Mouse (Mus musculus) hematopoietic stem cell, adult 5-6 weeks (primary cell): ENCODE results near the gene Kifc3. TPM values are rescaled to one million over a fixed set of nuclear protein-coding genes. Genes with fewer than 3 reads are reported as not detected.

Experiments
- ATAC-seq, 2 experiments: fragments of 125-278 bp in 1 of 2; replicated peaks in 1 of 2; 2 replicates each; pipeline ENCODE4 v1.8.0; 2016 to 2017; ENCODE audit warnings: inconsistent platforms in 2 of 2, mild to moderate bottlenecking in 2 of 2, moderate number of reproducible peaks in 2 of 2, low read depth in 1 of 2, moderate TSS enrichment in 1 of 2; ENCODE audit not compliant: low FRiP score in 2 of 2, poor library complexity in 2 of 2, severe bottlenecking in 2 of 2, insufficient read depth in 1 of 2, low TSS enrichment in 1 of 2
- total RNA-seq: library from RNA; stranded (forward); fragments of 172-1452, 232-1000 nt; gene quantifications from 2 replicates; pipeline ENCODE4 v1.2.3, GENCODE M21; 2017

Kifc3 gene
- total RNA-seq, 1 experiment from 2014 or later: 0.79 TPM

- ATAC-seq: no peak
These were observed 79.2 kb downstream of the Kifc3 start for GRCm38 (mm10) chr8:95123455-95123854.

- ATAC-seq: peak; percentile 71 to 81
These were observed 88.9 kb downstream of the Kifc3 start for GRCm38 (mm10) chr8:95113750-95114149.

GRCm38 (mm10) chr8:95113108-95113507 is 89.5 kb downstream of the Kifc3 start:
- ATAC-seq: no peak

GRCm38 (mm10) chr8:95112594-95112993 is 90.0 kb downstream of the Kifc3 start:
- ATAC-seq: no peak

- ATAC-seq: no peak; a peak in 1 of 4 replicates
These were observed 95.3 kb downstream of the Kifc3 start for GRCm38 (mm10) chr8:95107306-95107705.

- no peak for ATAC-seq
These were observed 100.6 kb downstream of the Kifc3 start for GRCm38 (mm10) chr8:95101972-95102371.

GRCm38 (mm10) chr8:95099009-95099408 is 103.6 kb downstream of the Kifc3 start:
- peak; percentile 47 to 57 for ATAC-seq

- no peak for ATAC-seq
These were observed 109.0 kb downstream of the Kifc3 start for GRCm38 (mm10) chr8:95093574-95093973.

GRCm38 (mm10) chr8:95085432-95086141 is 117.0 kb downstream of the Kifc3 start:
- ATAC-seq: no peak

GRCm38 (mm10) chr8:95084744-95085431 is 117.7 kb downstream of the Kifc3 start:
- ATAC-seq: no peak

- no peak for ATAC-seq
These were observed 118.4 kb downstream of the Kifc3 start for GRCm38 (mm10) chr8:95084261-95084660.

GRCm38 (mm10) chr8:95081650-95082049 is 121.0 kb downstream of the Kifc3 start:
- no peak for ATAC-seq

- ATAC-seq: peak; percentile 90 to 93
These were observed 122.0 kb downstream of the Kifc3 start, which contains the start of gene Katnb1 for GRCm38 (mm10) chr8:95080381-95081341. Katnb1 (plus strand) TSS chr8:95081186.

GRCm38 (mm10) chr8:95079305-95079704 is 123.3 kb downstream of the Kifc3 start:
- ATAC-seq: no peak

- ATAC-seq: no peak
These were observed 124.6 kb downstream of the Kifc3 start for GRCm38 (mm10) chr8:95078055-95078454.

GRCm38 (mm10) chr8:95076151-95076550 is 126.5 kb downstream of the Kifc3 start:
- no peak for ATAC-seq

GRCm38 (mm10) chr8:95075504-95075903 is 127.1 kb downstream of the Kifc3 start:
- no peak for ATAC-seq

- peak; percentile 22 to 69; a peak in 2 of 4 replicates for ATAC-seq
These were observed 135.0 kb downstream of the Kifc3 start for GRCm38 (mm10) chr8:95067582-95067981.
